In the genomic region with DNA sequence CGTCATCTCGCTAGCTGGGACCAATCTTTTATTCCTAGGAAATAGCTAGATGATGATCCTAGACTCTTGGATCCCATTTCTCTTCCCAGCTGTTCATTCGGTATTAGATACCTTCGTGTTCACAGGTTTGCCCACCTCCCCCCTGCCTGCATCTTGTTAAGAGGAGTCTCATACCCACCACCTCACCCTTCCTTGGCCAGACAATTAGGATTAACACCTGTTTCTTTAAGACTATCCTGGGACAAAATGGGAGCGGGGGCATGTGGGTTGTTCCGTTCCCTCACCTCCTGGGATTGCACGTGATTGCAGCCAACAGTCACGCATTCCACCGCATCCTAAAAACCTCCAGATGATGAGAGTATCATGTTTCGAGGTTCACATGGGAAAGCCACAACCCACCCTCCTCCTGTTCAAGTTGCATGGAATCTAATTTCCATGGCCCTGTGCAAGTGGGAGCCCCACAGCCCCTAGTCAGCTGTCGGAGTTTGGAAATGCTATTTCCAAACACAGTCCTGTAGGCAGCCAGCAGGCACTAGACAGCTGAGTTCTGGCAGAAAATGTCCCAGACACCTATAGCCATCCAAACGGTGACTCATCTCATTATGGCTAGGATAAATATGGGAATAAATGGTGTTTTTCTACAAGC, we compare ENCODE assay signal across 7 mouse cellular contexts. TPM values are rescaled to one million over a fixed set of nuclear protein-coding genes. Genes with fewer than 3 reads are reported as not detected.
DNase-seq lines count a peak whose midpoint lies in the region; ATAC-seq and TF ChIP-seq lines count a peak whose summit lies in the region.

No protein-coding gene starts in this region.

- no peaks in the 10 kb centered on the region for H3K36me3 ChIP-seq in embryonic facial prominence, embryonic 11.5 days (replicated peaks; ENCODE audit: control insufficient read depth, insufficient read depth, low read depth, low read length)
- H3K36me3 ChIP-seq in heart, embryonic 15.5 days = no peaks in the 10 kb centered on the region
- H3K36me3 ChIP-seq in limb, embryonic 10.5 days = no peaks in the 10 kb centered on the region
- H3K36me3 ChIP-seq in stomach, embryonic 16.5 days (ENCODE audit: control insufficient read depth, insufficient read depth, low read length) = no peaks in the 10 kb centered on the region

- TF ChIP-seq POLR2A in brain, embryonic 14.5 days (IDR thresholded peaks at IDR 0.05; ENCODE audit: borderline replicate concordance, extremely low read depth, insufficient read depth, insufficient read length, poor library complexity, severe bottlenecking) = no peak

- no peak overlapping the region for H3K9ac ChIP-seq in embryonic facial prominence, embryonic 11.5 days (replicated peaks; ENCODE audit: low read length)
- H3K9ac ChIP-seq in heart, embryonic 15.5 days = no peak overlapping the region
- no peak overlapping the region for H3K9ac ChIP-seq in stomach, embryonic 16.5 days (ENCODE audit: low read length)

- no peaks in the 10 kb centered on the region for H3K27me3 ChIP-seq in embryonic facial prominence, embryonic 11.5 days (ENCODE audit: control insufficient read depth, insufficient read depth, low read length)
- no peaks in the 10 kb centered on the region for H3K27me3 ChIP-seq in heart, embryonic 15.5 days
- no peaks in the 10 kb centered on the region for H3K27me3 ChIP-seq in limb, embryonic 10.5 days (ENCODE audit: low read depth, poor library complexity, severe bottlenecking)
- no peaks in the 10 kb centered on the region for H3K27me3 ChIP-seq in stomach, embryonic 16.5 days (ENCODE audit: control insufficient read depth, insufficient read depth, low read length)

- DNase-seq in brain, embryonic 14.5 days (ENCODE audit: low read depth) = peak; percentile 56
- DNase-seq in embryonic facial prominence, embryonic 11.5 days (ENCODE audit: low spot score) = peak; percentile 87
- peak; percentile 49 for DNase-seq in limb, embryonic 10.5 days (ENCODE audit: low spot score)
- no peak for DNase-seq in Muller cell, postnatal 12 days (ENCODE audit: inconsistent ontology term)
- no peak for DNase-seq in urinary bladder, adult 2 months (ENCODE audit: low spot score)

- no peak overlapping the region; the same call in 1 of the 2 replicates for H3K4me2 ChIP-seq in embryonic facial prominence, embryonic 11.5 days (ENCODE audit: low read depth, low read length)
- peak overlapping the region; percentile 15; the same call in 1 of the 2 replicates for H3K4me2 ChIP-seq in heart, embryonic 15.5 days
- H3K4me2 ChIP-seq in stomach, embryonic 16.5 days (ENCODE audit: low read depth, low read length) = peak overlapping the region; percentile 29

- no peaks in the 10 kb centered on the region for H3K9me3 ChIP-seq in embryonic facial prominence, embryonic 11.5 days (replicated peaks; ENCODE audit: control insufficient read depth, low read length)
- H3K9me3 ChIP-seq in heart, embryonic 15.5 days (replicated peaks) = no peaks in the 10 kb centered on the region
- no peaks in the 10 kb centered on the region for H3K9me3 ChIP-seq in limb, embryonic 10.5 days (replicated peaks)
- H3K9me3 ChIP-seq in stomach, embryonic 16.5 days (replicated peaks; ENCODE audit: control insufficient read depth, low read length) = no peaks in the 10 kb centered on the region

- no peak for TF ChIP-seq CTCF in brain, embryonic 14.5 days (IDR thresholded peaks at IDR 0.05; ENCODE audit: borderline replicate concordance, extremely low read depth, insufficient read depth, insufficient read length)

- H3K27ac ChIP-seq in embryonic facial prominence, embryonic 11.5 days (replicated peaks; ENCODE audit: low read depth, low read length) = no peak overlapping the region; the same call in 1 of the 2 replicates
- H3K27ac ChIP-seq in heart, embryonic 15.5 days = peak overlapping the region; percentile 67
- no peak overlapping the region; the same call in 1 of the 2 replicates for H3K27ac ChIP-seq in limb, embryonic 10.5 days
- no peak overlapping the region for H3K27ac ChIP-seq in stomach, embryonic 16.5 days (ENCODE audit: low read length)

- H3K4me3 ChIP-seq in embryonic facial prominence, embryonic 11.5 days (ENCODE audit: low read depth, low read length) = no peak overlapping the region
- peak overlapping the region; percentile 2; the same call in 1 of the 2 replicates for H3K4me3 ChIP-seq in heart, embryonic 15.5 days
- no peak overlapping the region for H3K4me3 ChIP-seq in limb, embryonic 10.5 days
- no peak overlapping the region for H3K4me3 ChIP-seq in stomach, embryonic 16.5 days (replicated peaks; ENCODE audit: low read length)

- 30% methylated on average over 12 of the region's 12 CpGs for WGBS in embryonic facial prominence, embryonic 11.5 days
- 47% methylated on average over 12 of the region's 12 CpGs for WGBS in heart, embryonic 15.5 days
- 52% methylated on average over 12 of the region's 12 CpGs for WGBS in limb, embryonic 10.5 days
- 46% methylated on average over 12 of the region's 12 CpGs for WGBS in stomach, embryonic 16.5 days

- peak; percentile 89 for ATAC-seq in embryonic facial prominence, embryonic 11.5 days (replicated peaks; ENCODE audit: insufficient number of reproducible peaks, low FRiP score, low TSS enrichment, low read depth)
- ATAC-seq in heart, embryonic 15.5 days (replicated peaks; ENCODE audit: insufficient number of reproducible peaks, insufficient read depth, low FRiP score, low read depth) = peak; percentile 47
- ATAC-seq in stomach, embryonic 16.5 days (ENCODE audit: insufficient read depth, low FRiP score) = peak; percentile 53; the same call in 1 of the 2 replicates

- peaks cover 6% of the 10 kb centered on the region for H3K4me1 ChIP-seq in embryonic facial prominence, embryonic 11.5 days (ENCODE audit: control insufficient read depth, insufficient read depth, low read length)
- peaks cover 6% of the 10 kb centered on the region; the same call in 1 of the 2 replicates for H3K4me1 ChIP-seq in heart, embryonic 15.5 days (replicated peaks)
- peaks cover 21% of the 10 kb centered on the region for H3K4me1 ChIP-seq in limb, embryonic 10.5 days
- peaks cover 11% of the 10 kb centered on the region; the same call in 1 of the 2 replicates for H3K4me1 ChIP-seq in stomach, embryonic 16.5 days (ENCODE audit: control insufficient read depth, insufficient read depth, low read length)

RNA-seq across cellular contexts. Expression of a gene that starts 28.0 kb away (rescaled TPM):
- polyA plus RNA-seq in brain, embryonic 14.5 days (2012; rRNA removed) = 1.8 and 3.2 TPM in 2 replicates
- polyA plus RNA-seq in embryonic facial prominence, embryonic 11.5 days (2014; fragmentation: Nextera tagmentation; extraction: Ambion mirVana) = 6.6 and 6.9 TPM in 2 replicates
- polyA plus RNA-seq in heart, embryonic 15.5 days (2015; fragmentation: Nextera tagmentation; extraction: Ambion mirVana) = 5.0 and 6.3 TPM in 2 replicates
- polyA plus RNA-seq in limb, embryonic 10.5 days (2016; fragmentation: Nextera tagmentation; extraction: Ambion mirVana) = 2.4 and 4.4 TPM in 2 replicates
- 1.3 and 1.4 TPM in 2 replicates for polyA plus RNA-seq in stomach, embryonic 16.5 days (2015; fragmentation: Nextera tagmentation; extraction: Ambion mirVana)
- 8.5 and 9.1 TPM in 2 replicates for polyA plus RNA-seq in urinary bladder, adult 2 months (2012; rRNA removed)

Comparison
In these comparisons a context has a peak if more than half of its experiments do, and no peak if none do; other contexts are left out.
1. DNase-seq: peak in brain, embryonic 14.5 days (single experiment), embryonic facial prominence, embryonic 11.5 days (single experiment) and limb, embryonic 10.5 days (single experiment); none in Muller cell, postnatal 12 days (single experiment) and urinary bladder, adult 2 months (single experiment).
2. Peak in every context shown above with its lines, with median percentiles within 50 percentile points of each other: ATAC-seq.